In genomic region chr1:160231013-160231412, GRCm38 (mm10) we compare ENCODE assay signal across 7 mouse cellular contexts.
DNase-seq lines count a peak whose midpoint lies in the region.

No protein-coding gene starts in this region.

- peak; percentile 68 for DNase-seq in kidney, adult 9 months
- DNase-seq in kidney, adult 18-20 months, result no peak
- peak; percentile 34 for DNase-seq in right cerebral cortex, postnatal 4 days
- no peak for DNase-seq in right cerebral cortex, adult 18-20 months
- peak; percentile 54 for DNase-seq in c-Kit-positive CD71-positive TER-119-negative erythroid progenitor cells, embryonic 14.5 days (ENCODE audit: low read depth)
- DNase-seq in retina, embryonic 14.5 days (ENCODE audit: low spot score), result peak; percentile 73
- DNase-seq in right cerebral cortex, postnatal 10 days (ENCODE audit: low spot score in 2 of 2), result no peak

Comparison
In these comparisons a context has a peak if more than half of its experiments do, and no peak if none do; other contexts are left out.
1. DNase-seq: peak in kidney, adult 9 months (single experiment), right cerebral cortex, postnatal 4 days (single experiment), c-Kit-positive CD71-positive TER-119-negative erythroid progenitor cells, embryonic 14.5 days (single experiment) and retina, embryonic 14.5 days (single experiment); none in kidney, adult 18-20 months (single experiment), right cerebral cortex, adult 18-20 months (single experiment) and right cerebral cortex, postnatal 10 days (0 of 2).